ENCODE assay signal across 8 mouse cellular contexts in the genomic region with DNA sequence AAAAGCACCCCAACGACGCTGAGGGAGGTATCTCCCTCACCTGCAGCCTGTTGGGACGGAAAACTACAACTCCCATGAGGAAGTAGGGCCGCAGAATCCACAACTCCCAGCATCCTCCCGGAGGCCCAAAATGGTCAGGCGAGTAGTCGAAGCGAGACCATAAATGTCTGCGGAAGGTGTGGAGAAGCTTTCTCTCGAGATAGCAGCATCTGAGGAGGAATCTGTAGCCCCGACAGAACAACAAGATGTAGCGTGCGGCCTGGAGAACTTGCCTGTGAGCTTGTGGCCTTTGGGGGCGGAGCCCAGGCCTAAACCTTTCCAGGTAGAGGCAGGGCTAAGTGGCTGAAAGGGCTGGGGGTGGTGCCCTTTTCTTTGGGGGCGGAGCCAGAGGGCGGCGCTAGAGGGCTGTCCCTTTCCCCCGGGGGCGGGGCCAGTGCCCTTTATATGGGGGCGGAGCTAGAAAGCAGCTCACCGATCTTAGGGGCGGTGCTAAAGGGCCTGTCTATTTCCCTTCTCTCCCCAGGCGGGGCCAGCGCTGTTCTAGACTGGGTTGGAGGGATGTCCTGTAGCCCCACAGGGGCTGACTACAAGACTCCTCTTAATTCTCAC. TPM values are rescaled to one million over a fixed set of nuclear protein-coding genes. Genes with fewer than 3 reads are reported as not detected.
DNase-seq lines count a peak whose midpoint lies in the region; ATAC-seq and TF ChIP-seq lines count a peak whose summit lies in the region.

A gene (plus strand): TSS at position 128 of the 609 bp plus-strand sequence.

- H3K27ac ChIP-seq in bone marrow macrophage, adult 2 months (ENCODE audit: insufficient read depth, low read depth, low read length), result peak within 1 kb of the TSS; percentile 59
- H3K27ac ChIP-seq in embryonic fibroblast, embryonic 13.5 days (ENCODE audit: insufficient read depth, low read length), result peak within 1 kb of the TSS; percentile 48
- peak within 1 kb of the TSS; percentile 94 for H3K27ac ChIP-seq in heart, embryonic 10.5 days
- peak within 1 kb of the TSS; percentile 93 for H3K27ac ChIP-seq in kidney, embryonic 15.5 days

- under 1% methylated on average over 24 of the region's 24 CpGs for WGBS in heart, embryonic 10.5 days
- WGBS in kidney, embryonic 15.5 days, result under 1% methylated on average over 23 of the region's 24 CpGs

- no peak for TF ChIP-seq POLR2A in bone marrow macrophage, adult 2 months (IDR thresholded peaks at IDR 0.05; ENCODE audit: borderline replicate concordance, low read depth, low read length)
- peak; percentile 64 for TF ChIP-seq POLR2A in embryonic fibroblast, embryonic 13.5 days (IDR thresholded peaks at IDR 0.05; ENCODE audit: low read depth, low read length)

- H3K9me3 ChIP-seq in heart, embryonic 10.5 days, result no peaks in the 10 kb centered on the region
- H3K9me3 ChIP-seq in kidney, embryonic 15.5 days (replicated peaks), result no peaks in the 10 kb centered on the region

- H3K27me3 ChIP-seq in heart, embryonic 10.5 days (ENCODE audit: insufficient read depth, poor library complexity, severe bottlenecking), result no peaks in the 10 kb centered on the region
- H3K27me3 ChIP-seq in kidney, embryonic 15.5 days, result no peaks in the 10 kb centered on the region

- H3K9ac ChIP-seq in kidney, embryonic 15.5 days, result peak within 1 kb of the TSS; percentile 53

- peak within 1 kb of the TSS; percentile 66 for H3K4me3 ChIP-seq in bone marrow macrophage, adult 2 months (ENCODE audit: insufficient read depth, low read length)
- H3K4me3 ChIP-seq in embryonic fibroblast, embryonic 13.5 days (ENCODE audit: insufficient read depth, low read length), result peak within 1 kb of the TSS; percentile 45
- H3K4me3 ChIP-seq in heart, embryonic 10.5 days, result peak within 1 kb of the TSS; percentile 72
- H3K4me3 ChIP-seq in kidney, embryonic 15.5 days (replicated peaks), result peak within 1 kb of the TSS; percentile 60

- DNase-seq in A20 (ENCODE audit: low read depth, low spot score) (peak; percentile 98), liver (peak; percentile 98)
- DNase-seq in heart, embryonic 10.5 days (ENCODE audit: low spot score), result peak; percentile 98
- DNase-seq in spleen, postnatal 4 days (ENCODE audit: low spot score in 2 of 2), result peak; percentile 95 to 97

- H3K4me2 ChIP-seq in kidney, embryonic 15.5 days, result peak within 1 kb of the TSS; percentile 64

- peak; percentile 99 for ATAC-seq in kidney, embryonic 15.5 days (replicated peaks; ENCODE audit: low FRiP score)
- ATAC-seq in monocyte, adult 5-6 weeks (replicated peaks; ENCODE audit: insufficient number of reproducible peaks, low FRiP score, low TSS enrichment, poor library complexity, severe bottlenecking), result peak; percentile 90

- H3K4me1 ChIP-seq in bone marrow macrophage, adult 2 months (ENCODE audit: control insufficient read depth, insufficient read depth, low read length), result no peaks in the 10 kb centered on the region
- peaks cover 3% of the 10 kb centered on the region; the same call in 1 of the 2 replicates for H3K4me1 ChIP-seq in embryonic fibroblast, embryonic 13.5 days (ENCODE audit: control insufficient read depth, insufficient read depth, low read length)
- H3K4me1 ChIP-seq in heart, embryonic 10.5 days, result 0 out of 2 replicates have a peak, but pooled peaks cover 4% of the 10 kb centered on the region
- H3K4me1 ChIP-seq in kidney, embryonic 15.5 days, result no peaks in the 10 kb centered on the region

- no peaks in the 10 kb centered on the region for H3K36me3 ChIP-seq in heart, embryonic 10.5 days
- no peaks in the 10 kb centered on the region for H3K36me3 ChIP-seq in kidney, embryonic 15.5 days

- no peak for TF ChIP-seq CTCF in bone marrow macrophage, adult 2 months (IDR thresholded peaks at IDR 0.05; ENCODE audit: low read depth, low read length)
- TF ChIP-seq CTCF in embryonic fibroblast, embryonic 13.5 days (IDR thresholded peaks at IDR 0.05; ENCODE audit: borderline replicate concordance, insufficient read depth, low read length), result no peak

RNA-seq across cellular contexts. Expression of the gene that starts here (rescaled TPM):
- polyA plus RNA-seq in bone marrow macrophage, adult 2 months (2012; ENCODE audit: insufficient read depth, insufficient read length, missing spikeins), result 4.4 and 5.2 TPM in 2 replicates
- polyA plus RNA-seq in embryonic fibroblast, embryonic 13.5 days (2011; ENCODE audit: insufficient read length, low read depth, missing spikeins), result 4.8 and 5.6 TPM in 2 replicates
- 5.2 and 6.2 TPM in 2 replicates for polyA plus RNA-seq in heart, embryonic 10.5 days (2016; fragmentation: Nextera tagmentation; extraction: Ambion mirVana)
- polyA plus RNA-seq in kidney, embryonic 15.5 days (2015; fragmentation: Nextera tagmentation; extraction: Ambion mirVana), result 7.3 and 9.2 TPM in 2 replicates
- 0.85 to 5.4 TPM (median 4.1 TPM) in 3 replicates for total RNA-seq in monocyte, adult 5-6 weeks (2017)

Comparison
In these comparisons a context has a peak if more than half of its experiments do, and no peak if none do; other contexts are left out.
1. Peak in every context shown above with its lines: DNase-seq, ATAC-seq, H3K4me3 ChIP-seq and H3K27ac ChIP-seq.